Mouse (Mus musculus): ENCODE results near the gene 4921536K21Rik. TPM values are rescaled to one million over a fixed set of nuclear protein-coding genes. Genes with fewer than 3 reads are reported as not detected.
A peak's percentile ranks its signal among the peaks of the same experiment; 100 is the strongest.
"Not testable (repeated sequence)": the region's sequence is repeated elsewhere in the genome, so short reads cannot be mapped to it uniquely, and the experiment has no call there.

Gene 4921536K21Rik
- total RNA-seq, 2 experiments from 2014 or later = 0.10 to 0.13 TPM

- DNase-seq = no peak
- intact Hi-C loops (cut with DNase I) = no loop called here
Observed at GRCm38 (mm10) chr11:3912100-3912874, 17.4 kb upstream of the 4921536K21Rik start.

- DNase-seq; intact Hi-C loops (cut with DNase I): not testable (repeated sequence)
Observed at GRCm38 (mm10) chr11:3911440-3911839, 16.5 kb upstream of the 4921536K21Rik start.

DNA sequence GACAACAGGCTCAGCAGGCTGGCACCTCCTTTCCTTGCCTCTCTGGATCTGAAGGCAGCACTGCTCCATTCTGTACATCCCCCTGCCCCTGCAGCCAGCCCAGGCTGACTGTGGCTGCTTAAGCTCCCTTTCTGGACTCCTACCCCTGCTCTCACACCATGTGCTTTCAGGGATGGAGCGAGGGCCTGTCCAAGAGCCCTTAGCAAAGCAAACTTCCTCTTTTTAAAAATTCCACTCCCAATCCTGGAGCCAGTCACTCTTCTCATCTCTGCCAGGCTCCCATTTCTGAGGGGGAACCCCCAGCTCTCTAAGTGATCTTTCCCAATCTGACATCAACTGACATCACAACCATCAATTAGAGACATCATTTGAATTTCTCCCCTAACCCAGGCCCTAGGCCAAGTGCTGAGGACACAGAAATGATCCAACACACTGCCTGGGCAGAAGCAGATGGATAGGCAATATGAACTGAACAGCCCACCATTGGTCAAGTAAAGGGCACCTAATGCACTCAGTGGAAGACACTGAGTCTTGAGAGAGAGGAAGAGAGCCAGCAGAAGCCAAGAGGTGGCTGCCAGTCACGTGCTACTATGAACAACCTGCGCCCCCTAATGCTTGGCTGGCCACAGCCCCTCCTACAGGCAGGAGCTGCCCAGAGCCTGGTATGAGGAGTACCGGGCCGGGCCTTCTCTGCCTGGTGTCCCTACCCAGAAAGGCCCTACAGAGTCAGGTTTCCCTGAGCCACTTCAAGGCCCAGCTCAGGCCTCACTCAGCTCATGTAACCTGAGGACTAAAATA, 15.8 kb upstream of the 4921536K21Rik start:
- intact Hi-C loops (cut with DNase I) = no loop called here
- DNase-seq = peak; percentile 45 to 46

DNA sequence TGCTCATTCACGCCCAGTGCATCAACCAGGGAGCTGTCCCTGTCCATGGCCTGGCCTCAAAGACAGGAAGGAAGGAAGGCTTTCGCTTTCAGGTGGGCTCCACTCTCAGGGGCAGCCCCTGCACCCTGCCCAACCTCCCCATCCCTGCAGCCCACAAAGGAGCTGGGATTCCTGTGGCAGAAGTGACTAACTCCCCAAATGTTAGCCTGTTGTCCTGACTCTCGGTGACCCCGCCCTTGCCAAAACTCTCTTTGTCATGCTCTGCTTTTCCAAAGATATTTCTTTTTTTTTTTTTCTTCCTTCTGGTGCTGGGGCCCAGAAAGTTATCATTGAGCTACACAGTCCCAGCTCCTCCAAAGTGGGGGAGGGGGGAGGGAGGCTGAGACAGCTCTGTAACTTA, 14.3 kb upstream of the 4921536K21Rik start:
- intact Hi-C loops (cut with DNase I) = no loop called here
- no peak for DNase-seq

GRCm38 (mm10) chr11:3905446-3905845, 10.5 kb upstream of the 4921536K21Rik start:
- intact Hi-C loops (cut with DNase I) = no loop called here
- DNase-seq = no peak

DNA sequence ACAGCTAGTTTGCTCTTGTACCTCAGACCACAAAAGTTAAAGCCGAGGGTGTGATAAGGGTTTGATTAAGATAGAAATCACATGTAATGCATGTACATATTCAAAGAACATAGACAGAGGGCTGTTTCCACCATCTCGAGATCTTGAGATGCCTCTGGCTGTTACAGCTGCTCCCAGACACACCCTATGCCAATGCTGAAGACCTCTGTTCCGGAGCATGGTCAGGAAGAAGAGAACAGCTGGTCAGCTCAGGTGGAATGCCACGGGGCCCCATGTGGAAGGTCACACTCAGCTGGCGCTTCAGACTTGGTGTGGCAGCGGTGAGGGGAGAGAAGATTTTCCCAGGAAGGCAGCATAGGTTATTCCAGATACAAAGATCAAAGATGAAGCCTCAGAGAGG, 9.8 kb upstream of the 4921536K21Rik start:
- DNase-seq = no peak
- intact Hi-C loops (cut with DNase I) = no loop called here

DNA sequence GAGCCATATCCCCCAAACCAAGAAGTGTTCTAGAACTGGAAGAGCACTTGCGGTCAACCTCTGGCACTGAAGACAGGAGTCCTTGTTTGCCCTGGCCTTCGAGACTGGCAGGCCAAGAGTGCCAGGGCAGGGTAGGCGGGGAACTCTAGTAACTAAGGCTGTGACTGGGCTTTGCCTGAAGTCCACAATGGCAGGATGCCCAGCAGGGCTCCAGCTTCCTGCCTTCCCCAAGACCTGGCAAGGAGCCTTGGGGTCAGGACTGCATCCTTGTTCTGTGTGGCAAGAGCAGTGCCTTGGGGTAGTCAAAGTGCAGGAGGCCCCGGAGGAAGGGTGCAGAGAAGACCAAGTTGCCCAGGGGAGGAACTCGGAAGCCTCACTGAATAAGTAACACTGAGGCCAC, 8.1 kb upstream of the 4921536K21Rik start:
- intact Hi-C loops (cut with DNase I) = no loop called here
- DNase-seq = peak; percentile 61 to 62

DNA sequence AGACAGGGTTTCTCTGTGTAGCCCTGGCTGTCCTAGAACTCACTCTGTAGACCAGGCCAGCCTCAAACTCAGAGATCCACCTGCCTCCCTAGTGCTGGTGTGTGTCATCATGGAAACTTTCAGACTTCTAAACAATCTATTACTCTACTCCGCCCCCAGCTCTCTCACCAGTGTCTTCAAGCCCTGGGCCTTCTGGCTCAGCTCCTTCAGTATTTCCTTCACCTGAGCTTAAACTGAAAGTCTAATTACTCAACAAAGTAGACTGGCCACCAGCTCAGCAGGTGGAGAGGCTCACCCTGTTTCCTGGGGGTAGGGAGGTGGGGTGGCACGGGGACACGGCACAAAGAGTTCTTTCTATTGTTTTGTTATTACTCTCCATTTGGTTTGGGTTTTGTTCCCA, 7.6 kb upstream of the 4921536K21Rik start:
- intact Hi-C loops (cut with DNase I) = no loop called here
- no peak for DNase-seq

DNA sequence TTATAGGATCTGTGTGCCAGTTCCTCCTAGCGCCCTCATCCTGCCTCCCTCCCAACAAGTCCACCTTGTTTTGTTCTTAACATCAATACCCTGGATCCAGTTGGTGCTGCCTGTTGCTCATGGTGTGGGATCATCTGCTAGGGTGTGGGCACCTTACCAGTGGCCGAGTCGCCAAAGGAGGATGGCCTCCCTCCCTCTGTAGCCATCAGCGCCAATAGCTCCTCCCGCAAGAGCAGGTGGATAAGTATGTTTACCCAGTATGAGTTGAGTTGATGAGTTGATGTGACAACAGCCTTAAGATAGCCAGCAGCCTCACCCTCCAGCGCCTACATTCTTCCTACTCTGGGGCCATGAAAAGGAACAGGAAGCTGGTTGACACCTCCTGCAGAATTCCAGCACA, 5.4 kb upstream of the 4921536K21Rik start:
- no peak for DNase-seq
- intact Hi-C loops (cut with DNase I) = no loop called here

DNA sequence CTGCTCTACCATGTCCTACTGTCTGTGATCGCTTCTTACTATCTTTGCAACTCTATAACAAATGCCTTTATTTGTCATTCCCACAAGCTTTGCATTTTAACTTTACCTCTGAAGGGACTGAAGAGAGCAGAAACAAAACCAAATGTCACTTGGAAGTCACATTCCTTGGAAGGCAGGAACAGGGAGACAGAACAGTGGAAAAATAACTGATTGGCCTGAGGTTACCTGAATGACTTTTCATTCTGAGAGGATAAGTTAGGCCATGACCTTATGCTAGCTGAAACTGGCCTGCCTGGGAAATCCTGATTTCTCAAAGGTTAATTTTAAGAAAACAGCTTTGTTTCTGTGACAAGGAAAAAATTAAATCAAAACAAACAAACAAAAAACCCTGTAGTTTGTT, 1.0 kb upstream of the 4921536K21Rik start:
- intact Hi-C loops (cut with DNase I) = no loop called here

DNA sequence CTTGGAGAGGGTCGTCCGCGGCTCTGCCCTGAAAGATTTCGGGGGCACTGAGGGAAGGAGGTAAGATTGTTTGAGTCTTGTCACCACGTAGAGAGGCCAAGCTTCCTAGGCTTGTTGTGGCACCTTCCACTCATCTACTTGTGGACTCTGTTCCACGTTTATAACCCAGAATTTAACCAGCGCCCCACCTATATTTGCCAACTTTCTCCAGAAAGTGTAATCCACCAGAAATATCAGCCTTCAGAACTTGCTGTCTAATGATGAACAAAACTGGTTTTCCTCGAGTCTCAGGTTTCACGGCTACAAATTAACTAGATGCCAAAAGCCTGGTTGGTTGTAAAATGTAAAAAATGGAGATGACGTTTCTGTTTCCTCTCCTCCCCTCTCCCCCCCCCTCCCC, 560 bp upstream of the 4921536K21Rik start:
- intact Hi-C loops (cut with DNase I) = no loop called here
- DNase-seq = no peak

More for the DNA sequence above, 1.0 kb upstream of the 4921536K21Rik start:
- no peak for DNase-seq

- intact Hi-C loops (cut with DNase I) = no loop called here
- no peak for DNase-seq
Observed at GRCm38 (mm10) chr11:3893970-3894369, 928 bp downstream of the 4921536K21Rik start.

DNA sequence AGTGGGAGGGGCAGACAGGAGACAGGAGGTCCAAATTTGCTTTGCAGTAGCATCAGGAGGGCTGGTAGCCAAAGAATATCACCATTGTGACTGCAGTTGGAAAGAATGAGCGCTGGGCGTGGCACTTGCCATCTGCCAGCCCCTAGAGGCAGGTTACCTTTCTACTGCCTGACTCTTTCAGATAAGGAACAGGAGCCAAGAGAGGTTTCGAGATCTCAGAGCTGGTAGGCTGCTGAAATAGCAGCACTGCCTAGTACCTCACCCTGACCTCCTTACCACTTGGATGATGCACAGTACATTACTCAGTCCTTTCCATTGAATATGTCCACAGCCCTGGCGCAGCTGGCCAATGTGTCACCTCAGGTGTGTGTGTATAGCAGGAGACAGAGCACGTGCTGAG, 7.6 kb downstream of the 4921536K21Rik start:
- intact Hi-C loops (cut with DNase I) = no loop called here
- no peak for DNase-seq

DNA sequence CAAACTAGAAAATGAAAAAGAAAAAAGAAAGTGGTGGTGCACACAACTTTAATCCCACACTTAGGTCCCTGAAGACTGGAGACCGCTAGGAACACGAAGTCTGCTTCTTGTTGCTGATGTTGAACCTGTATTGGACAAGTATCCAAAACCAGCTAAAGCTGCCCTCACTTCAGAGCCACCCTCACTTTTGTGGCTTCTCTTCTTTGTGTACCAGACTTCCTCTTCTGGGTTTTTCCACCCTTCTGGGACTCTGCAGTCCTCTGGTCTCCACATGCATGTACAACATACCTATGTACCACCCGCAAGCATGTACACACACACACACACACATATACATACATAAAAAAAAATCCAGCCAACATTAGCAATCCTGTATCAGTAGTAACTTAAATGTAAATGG, 11.2 kb downstream of the 4921536K21Rik start:
- intact Hi-C loops (cut with DNase I) = loop anchor here (2.0 to 5.0 kb wide), 2 partner anchors 31 to 76 kb away; partner anchors contain the start of gene Slc35e4
- DNase-seq = no peak

GRCm38 (mm10) chr11:3879836-3880235, 15.1 kb downstream of the 4921536K21Rik start:
- intact Hi-C loops (cut with DNase I) = loop anchor here (5.0 kb wide), 1 partner anchor 73 kb away; no protein-coding TSS in a partner anchor
- DNase-seq = peak; percentile 50 to 66

GRCm38 (mm10) chr11:3878660-3879059, 16.2 kb downstream of the 4921536K21Rik start:
- intact Hi-C loops (cut with DNase I) = no loop called here
- DNase-seq = no peak

DNA sequence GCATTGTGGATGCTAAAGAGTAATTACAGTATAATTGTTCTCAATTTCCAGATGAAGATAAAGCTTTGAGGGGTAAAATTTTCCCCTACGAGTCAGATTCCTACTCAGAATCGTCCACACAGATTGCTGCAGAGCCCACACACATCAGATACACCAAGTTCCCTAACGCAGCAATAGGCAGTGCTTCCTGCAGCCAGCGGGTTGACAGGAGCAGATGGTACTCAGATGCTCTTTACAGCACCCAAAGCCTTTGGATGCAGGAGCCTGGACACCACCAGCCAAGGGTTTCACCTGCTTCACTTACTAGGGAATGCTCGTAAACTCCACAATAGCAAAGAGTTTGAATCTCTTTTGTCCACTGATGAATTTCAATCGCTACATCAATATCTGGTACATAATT, 18.5 kb downstream of the 4921536K21Rik start:
- intact Hi-C loops (cut with DNase I) = no loop called here
- DNase-seq = no peak

DNA sequence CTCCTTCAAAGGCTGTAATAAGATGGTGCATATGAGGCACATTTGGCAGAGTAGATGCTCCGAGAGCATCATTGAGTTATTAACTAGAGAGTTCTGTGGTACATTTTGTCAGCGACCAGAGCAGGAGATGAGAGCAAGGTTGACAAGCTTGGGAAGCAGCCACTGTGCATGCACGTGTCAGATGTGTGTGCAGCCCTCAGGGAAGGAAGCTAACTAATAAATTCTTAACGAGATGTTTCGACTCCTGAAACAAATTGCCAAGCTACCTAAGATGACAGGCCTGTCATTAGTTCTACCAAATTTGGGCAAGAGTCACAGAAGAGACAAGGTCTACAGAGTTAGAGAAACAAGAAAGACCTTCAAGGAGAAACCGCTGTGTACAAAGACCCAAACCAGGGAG, 30.6 kb downstream of the 4921536K21Rik start:
- DNase-seq = no peak
- intact Hi-C loops (cut with DNase I) = no loop called here

- intact Hi-C loops (cut with DNase I) = no loop called here
- peak; percentile 44 to 60 for DNase-seq
Observed at GRCm38 (mm10) chr11:3863454-3864112, 31.3 kb downstream of the 4921536K21Rik start, which contains the start of gene Osbp2. TSS of gene Osbp2 (minus strand) at chr11:3863903.

DNA sequence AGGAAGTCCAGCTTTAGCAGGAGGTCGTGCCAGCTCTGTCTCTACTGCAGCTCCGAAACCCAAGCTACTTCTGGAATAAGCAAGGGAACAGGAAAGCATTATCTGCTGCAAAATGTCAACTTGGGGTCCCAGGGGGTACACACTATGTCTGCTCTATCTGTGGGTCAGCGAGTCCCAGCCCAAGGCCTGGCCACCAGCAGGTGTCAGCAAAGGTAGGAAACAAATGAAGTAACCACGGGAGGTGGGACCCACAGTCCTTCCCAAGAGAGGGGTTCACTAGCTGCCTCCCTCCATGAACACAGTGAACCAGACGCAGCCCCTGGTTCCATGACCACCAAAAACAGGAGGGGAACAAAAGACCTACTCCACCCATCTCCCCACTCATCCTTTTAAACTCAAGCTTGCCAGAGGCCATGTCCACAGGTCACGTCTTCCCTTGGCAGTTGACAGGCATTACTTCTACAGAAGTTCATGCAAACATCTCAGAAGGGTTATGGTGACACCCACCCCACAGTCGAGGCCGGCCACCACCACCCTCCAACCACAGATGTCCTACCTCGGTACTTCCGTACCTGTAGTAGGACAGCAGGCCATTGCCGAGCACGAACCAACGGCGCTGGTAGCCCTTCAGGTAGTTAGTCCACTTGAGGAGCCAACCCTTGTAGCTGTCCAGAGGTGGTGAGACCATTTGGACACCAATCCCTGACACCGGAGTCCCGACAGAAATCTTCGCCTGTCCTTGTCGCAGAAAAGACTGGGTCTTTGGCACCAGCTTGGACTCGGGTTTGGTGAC, 32.0 kb downstream of the 4921536K21Rik start:
- no peak for DNase-seq
- intact Hi-C loops (cut with DNase I) = no loop called here

Measured in gastrocnemius, postnatal 36 days (tissue).